Mouse (Mus musculus) heart, adult 2 months (tissue): ENCODE data around the gene Ifih1.

Source experiments
- CTCF ChIP-seq: fragments of 200-600 bp; IDR thresholded peaks from 2 replicates; pipeline ENCODE4 v1.8.1; 2022; ENCODE audit warnings: antibody characterized with exemption, mild to moderate bottlenecking, moderate library complexity
- EP300 ChIP-seq: fragments of 200-500 bp; IDR thresholded peaks from 2 replicates; pipeline ENCODE4 v1.6.1; 2011; ENCODE audit warnings: low read depth, low read length, control low read depth; ENCODE audit not compliant: insufficient read depth

- no peak for TF ChIP-seq EP300
- peak; percentile 79 for TF ChIP-seq CTCF
Measured at GRCm38 (mm10) chr2:62627728-62628127, 18.3 kb downstream of the Ifih1 start.
